Mouse (Mus musculus): ENCODE data around the gene Hykk.

The Hykk gene

DNA sequence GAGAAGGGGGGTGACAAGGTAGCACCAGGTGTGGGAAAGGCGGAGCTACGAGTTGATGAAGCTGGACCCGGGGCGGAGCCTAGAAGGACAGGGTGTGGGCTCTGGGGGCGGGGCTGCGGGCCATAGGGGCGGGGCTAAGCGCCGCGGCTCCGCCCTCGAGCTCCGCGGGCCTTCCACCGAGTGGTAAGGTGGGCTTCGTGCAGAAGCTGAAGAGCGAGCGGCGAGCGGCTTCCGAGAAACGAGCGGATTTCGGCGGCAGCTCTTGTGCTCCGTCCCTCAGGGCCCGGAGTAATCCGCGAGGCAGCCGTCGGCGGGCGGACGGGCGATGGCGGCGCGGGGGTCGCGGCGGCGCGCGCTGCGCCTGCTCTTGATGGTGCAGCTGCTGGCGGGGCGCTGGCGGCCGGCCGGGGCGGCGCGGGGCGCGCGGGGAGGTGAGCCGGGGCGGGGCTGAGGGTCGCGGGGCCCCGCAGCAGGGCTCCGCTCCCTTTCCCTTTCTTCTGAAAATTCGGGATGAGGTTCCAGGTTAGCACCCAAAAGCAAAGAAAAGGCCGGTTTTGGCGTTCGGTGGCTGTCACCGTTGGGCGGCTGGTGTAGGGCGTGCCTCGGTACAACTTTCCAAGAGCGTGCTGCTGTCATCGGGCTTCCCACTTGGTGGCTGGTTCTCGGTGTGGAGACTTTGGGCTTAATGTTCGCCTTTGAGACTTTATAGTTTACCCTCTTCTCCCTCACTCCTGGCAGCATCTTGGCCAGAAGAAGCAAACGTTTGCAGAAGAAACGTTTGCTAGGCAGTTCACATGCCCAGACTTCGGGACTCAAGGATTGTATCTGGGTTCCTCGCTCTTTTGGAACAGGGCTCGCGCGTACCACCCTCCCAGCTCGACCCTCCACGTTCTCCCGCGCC, 64.5 kb downstream of the Hykk start:
- no peak for DNase-seq (ENCODE audit: low spot score)

DNA sequence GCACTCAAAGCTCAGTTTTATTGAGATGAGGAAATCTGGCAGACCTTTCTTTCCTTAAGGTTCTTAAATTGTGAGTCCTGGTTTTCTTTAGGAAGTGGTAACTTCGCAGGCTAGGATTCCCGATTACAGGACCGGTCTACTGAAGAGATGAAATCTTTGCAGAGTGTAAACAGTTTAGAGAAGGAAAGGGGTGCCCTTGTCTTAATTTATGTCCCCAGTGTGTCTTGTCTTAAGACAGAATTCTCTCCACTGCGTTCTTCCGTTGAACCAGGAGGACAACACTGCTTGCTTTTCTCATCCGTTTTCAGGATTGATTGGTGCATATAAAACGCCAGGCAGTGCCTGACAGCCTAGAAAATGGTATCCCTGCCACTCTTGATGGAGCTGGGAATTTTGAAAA, 65.3 kb downstream of the Hykk start:
- no peak for DNase-seq (ENCODE audit: low spot score)

DNA sequence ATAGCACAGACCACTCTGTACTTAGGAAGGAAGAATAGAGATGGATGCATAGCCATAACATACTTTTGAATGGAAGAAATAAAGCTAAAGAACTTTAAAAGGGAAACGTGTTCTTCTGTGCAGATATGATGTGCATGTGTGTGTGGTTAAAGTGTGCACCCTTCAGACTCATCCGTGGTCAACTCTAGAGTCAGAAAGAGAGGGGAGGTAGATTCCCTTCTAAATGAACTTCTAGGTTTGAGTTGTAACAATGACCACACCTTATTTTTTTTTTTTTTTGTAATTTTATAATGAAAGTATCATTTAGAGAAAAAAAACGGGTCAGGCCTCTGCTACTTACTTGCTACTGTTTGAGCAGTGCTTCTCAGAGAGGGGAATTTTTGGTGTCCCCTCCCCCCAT, 73.3 kb downstream of the Hykk start:
- DNase-seq (ENCODE audit: low spot score) = no peak

DNA sequence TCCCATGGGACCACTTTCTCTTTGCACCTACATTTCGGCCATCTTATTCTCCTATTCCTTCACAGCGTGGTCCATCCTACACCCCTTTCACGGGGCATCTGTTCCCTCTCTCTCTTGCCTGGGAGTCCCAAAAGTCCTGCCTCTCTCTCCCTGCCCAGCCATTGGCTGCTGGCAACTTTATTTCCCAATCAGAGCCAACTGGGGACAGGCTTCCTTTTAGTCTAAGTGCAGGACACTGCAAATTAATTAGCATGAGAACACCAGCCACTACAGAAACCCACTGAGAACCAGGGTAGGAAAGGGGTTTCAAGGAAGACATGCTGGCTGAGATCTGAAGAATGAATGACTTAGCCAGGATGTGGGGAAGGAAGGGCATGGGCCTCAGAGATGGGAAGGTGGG, 77.3 kb downstream of the Hykk start:
- DNase-seq (ENCODE audit: low spot score) = no peak

DNA sequence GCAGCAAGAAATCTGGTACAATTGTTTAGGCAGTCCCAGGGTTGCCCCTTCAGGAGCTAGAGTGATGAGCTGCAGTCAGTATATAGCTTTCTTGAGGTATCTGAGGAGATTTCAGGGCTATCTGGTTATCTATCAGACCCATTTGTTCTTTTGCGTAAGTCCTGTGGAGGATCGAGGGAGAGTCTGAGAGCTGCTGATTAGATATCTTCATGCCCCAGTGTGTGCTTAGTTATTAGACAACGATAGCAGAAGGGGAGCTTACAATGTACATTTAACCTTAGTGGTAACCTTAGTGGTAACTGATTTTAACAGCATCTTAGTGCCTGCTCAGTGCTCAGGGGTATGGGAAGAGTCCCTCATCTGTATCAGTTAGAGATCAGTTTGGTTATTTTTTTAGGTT, 78.6 kb downstream of the Hykk start:
- DNase-seq (ENCODE audit: low spot score) = no peak

All from ovary, adult 18-20 months (tissue).